Mouse (Mus musculus): ENCODE results near the gene Pnldc1.
A peak's percentile ranks its signal among the peaks of the same experiment; 100 is the strongest.

Gene Pnldc1

GRCm38 (mm10) chr17:12854386-12854785 is 55.6 kb downstream of the Pnldc1 start:
- no peak for DNase-seq

GRCm38 (mm10) chr17:12853821-12854220 is 56.2 kb downstream of the Pnldc1 start:
- no peak for DNase-seq

GRCm38 (mm10) chr17:12851689-12852088 is 58.3 kb downstream of the Pnldc1 start:
- DNase-seq, result no peak

- peak; percentile 29 to 49 for DNase-seq
These were observed 60.1 kb downstream of the Pnldc1 start for GRCm38 (mm10) chr17:12849778-12850382.

- DNase-seq, result no peak
These were observed 62.3 kb downstream of the Pnldc1 start for GRCm38 (mm10) chr17:12847736-12848135.

GRCm38 (mm10) chr17:12846474-12846873 is 63.6 kb downstream of the Pnldc1 start:
- peak; percentile 66 to 77 for DNase-seq

GRCm38 (mm10) chr17:12845862-12846261 is 64.2 kb downstream of the Pnldc1 start:
- peak; percentile 47 to 61 for DNase-seq

GRCm38 (mm10) chr17:12844540-12844939 is 65.5 kb downstream of the Pnldc1 start:
- no peak for DNase-seq

GRCm38 (mm10) chr17:12843826-12844225 is 66.2 kb downstream of the Pnldc1 start:
- no peak for DNase-seq

GRCm38 (mm10) chr17:12839475-12840267 is 70.4 kb downstream of the Pnldc1 start:
- DNase-seq, result no peak
